Mouse (Mus musculus): Measurements from ENCODE around the gene Bicral.

DNA sequence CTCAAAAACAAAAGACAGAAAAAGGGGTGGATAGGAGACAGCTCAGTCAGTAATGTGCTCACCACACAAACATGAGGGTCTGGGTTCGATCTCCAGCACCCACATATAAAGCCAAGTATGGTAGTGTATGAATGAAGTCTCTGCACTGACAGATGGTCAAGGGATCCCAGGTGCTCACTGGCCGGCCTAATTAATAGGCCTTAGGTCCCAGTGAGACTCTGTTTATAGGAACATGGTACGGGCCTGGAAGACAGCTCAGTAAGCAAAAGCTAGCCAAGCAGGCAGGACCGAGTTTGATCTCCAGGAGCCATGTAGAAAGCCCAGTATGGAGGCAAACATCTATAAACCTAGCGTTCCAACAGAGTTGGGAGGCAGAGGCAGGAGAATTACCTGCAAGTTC lies 18.8 kb upstream of the Bicral start:
- TF ChIP-seq CTCF (IDR thresholded peaks at IDR 0.05; ENCODE audit: borderline replicate concordance, insufficient read depth, low read depth, low read length) (no peak), POLR2A (IDR thresholded peaks at IDR 0.05; ENCODE audit: borderline replicate concordance, insufficient read depth, low read length) (no peak)

Measured in cerebellum, adult 2 months (tissue).